Mouse (Mus musculus) liver, embryonic 11.5 days (tissue): ENCODE results near the gene Cabp2. TPM values are rescaled to one million over a fixed set of nuclear protein-coding genes. Genes with fewer than 3 reads are reported as not detected.
"Not testable (repeated sequence)": the region's sequence is repeated elsewhere in the genome, so short reads cannot be mapped to it uniquely, and the experiment has no call there.

Experiments
- ATAC-seq: fragments of 200-750 bp; cut with Nextera tagmentation; replicated peaks from 2 replicates; pipeline ENCODE4 v1.8.0; 2017; ENCODE audit warnings: moderate number of reproducible peaks, mild to moderate bottlenecking, moderate TSS enrichment, moderate library complexity; ENCODE audit not compliant: low FRiP score
- DNase-seq: peaks from one replicate; pipeline ENCODE4 v3.0.0-alpha.2; 2017; ENCODE audit warnings: low spot score
- H3K27ac ChIP-seq: fragments of 300-500 bp; sonication (generic); 2 replicates; pipeline ENCODE4 v1.5.1; 2014; ENCODE audit warnings: mild to moderate bottlenecking, low read depth, low read length, control low read depth
- H3K27me3 ChIP-seq: fragments of 300-500 bp; sonication (generic); replicated peaks from 2 replicates; pipeline ENCODE4 v1.6.1; 2014; ENCODE audit warnings: low read length, mixed read lengths; ENCODE audit not compliant: control insufficient read depth, insufficient read depth
- H3K36me3 ChIP-seq: fragments of 300-500 bp; sonication (generic); 2 replicates; pipeline ENCODE4 v1.6.1; 2014; ENCODE audit warnings: mild to moderate bottlenecking, low read length, moderate library complexity, mixed read lengths; ENCODE audit not compliant: control insufficient read depth, insufficient read depth
- H3K4me1 ChIP-seq: fragments of 300-500 bp; sonication (generic); replicated peaks from 2 replicates; pipeline ENCODE4 v1.6.1; 2014; ENCODE audit warnings: low read length, mixed read lengths; ENCODE audit not compliant: control insufficient read depth, insufficient read depth
- H3K4me2 ChIP-seq: fragments of 300-500 bp; sonication (generic); 2 replicates; pipeline ENCODE4 v1.6.1; 2014; ENCODE audit warnings: mild to moderate bottlenecking, control low read depth, moderate library complexity
- H3K4me3 ChIP-seq: fragments of 300-500 bp; sonication (generic); 2 replicates; pipeline ENCODE4 v1.5.1; 2014; ENCODE audit warnings: low read depth, low read length, control low read depth
- H3K9ac ChIP-seq: fragments of 300-500 bp; sonication (generic); 2 replicates; pipeline ENCODE4 v1.6.1; 2014; ENCODE audit warnings: low read depth, low read length, control low read depth
- H3K9me3 ChIP-seq: fragments of 300-500 bp; sonication (generic); 2 replicates; pipeline ENCODE4 v1.6.1; 2016; ENCODE audit warnings: low read length, inconsistent platforms, mixed read lengths; ENCODE audit not compliant: control insufficient read depth
- WGBS: fragments of 180-500 bp; shearing (Covaris S2); extraction: QIAGEN DNeasy Blood & Tissue Kit; methylation state at CpG from one replicate; pipeline ENCODE4 v1.1.7; 2014; 5-methylcytosine and 5-hydroxymethylcytosine counted together
- polyA plus RNA-seq: library from polyadenylated mRNA; unstranded; fragments of >200 nt; fragmentation: Nextera tagmentation; extraction: Ambion mirVana; gene quantifications from 2 replicates; pipeline ENCODE4 v1.2.1, GENCODE M21; 2014

Gene Cabp2
- polyA plus RNA-seq, 1 experiment from 2014 or later = 0.52 TPM

DNA sequence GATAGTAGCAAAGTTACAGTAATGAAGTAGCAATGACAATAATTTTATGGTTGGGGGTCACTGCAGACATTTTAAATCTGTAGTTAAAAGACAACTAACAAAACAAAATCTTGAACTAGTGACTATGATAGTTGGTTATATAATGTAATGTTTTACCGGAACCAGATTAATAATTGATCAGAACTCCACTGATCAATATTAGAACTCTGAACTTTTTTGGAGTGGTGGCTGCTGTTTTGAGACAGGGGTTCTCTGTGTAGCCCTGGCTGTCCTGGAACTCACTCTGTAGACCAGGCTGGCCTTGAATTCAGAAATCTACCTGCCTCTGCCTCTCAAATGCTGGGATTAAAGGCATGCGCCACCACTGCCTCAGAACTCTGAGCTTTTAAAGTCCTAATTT, 13.1 kb upstream of the Cabp2 start:
- peak overlapping the region; percentile 62; the same call in 1 of the 2 replicates for H3K27ac ChIP-seq
- not testable (repeated sequence) for H3K4me3 ChIP-seq, DNase-seq, H3K36me3 ChIP-seq, H3K9me3 ChIP-seq, H3K27me3 ChIP-seq, ATAC-seq, H3K4me2 ChIP-seq, H3K9ac ChIP-seq, H3K4me1 ChIP-seq
- 82% methylated on average over 2 of the region's 2 CpGs for WGBS

- no peaks in the 10 kb centered on the region for H3K36me3 ChIP-seq
- H3K9ac ChIP-seq = no peak overlapping the region
- H3K27me3 ChIP-seq = no peaks in the 10 kb centered on the region
- H3K4me3 ChIP-seq = no peak overlapping the region
- peak overlapping the region; percentile 62 for H3K27ac ChIP-seq
- H3K4me1 ChIP-seq = 0 out of 2 replicates have a peak, but pooled peaks cover 3% of the 10 kb centered on the region
- H3K9me3 ChIP-seq = no peaks in the 10 kb centered on the region
- ATAC-seq = no peak
- no peak for DNase-seq
- H3K4me2 ChIP-seq = no peak overlapping the region
- 68% methylated on average over 15 of the region's 15 CpGs for WGBS
Observed at GRCm38 (mm10) chr19:4068717-4069410, 12.5 kb upstream of the Cabp2 start.

DNA sequence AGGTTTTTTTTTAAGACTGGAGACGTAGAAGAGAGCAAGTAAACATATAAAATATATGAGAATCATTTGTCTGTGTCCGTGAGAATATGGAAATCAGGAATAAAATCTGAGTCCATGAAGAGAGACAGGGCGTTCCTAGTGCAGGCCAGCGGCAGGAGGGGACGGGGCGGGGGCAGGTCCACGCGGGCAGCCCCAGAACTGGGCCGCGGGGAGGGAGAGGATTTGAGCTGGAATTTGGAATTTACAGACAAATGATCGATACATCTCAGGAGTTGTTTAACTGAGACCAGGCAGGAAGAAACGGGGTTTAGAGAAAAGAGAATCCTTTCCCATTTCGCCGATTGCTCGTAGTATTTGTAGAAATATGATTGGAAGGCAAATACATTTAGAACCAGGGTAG, 11.1 kb upstream of the Cabp2 start:
- no peak overlapping the region for H3K4me2 ChIP-seq
- H3K9me3 ChIP-seq = no peaks in the 10 kb centered on the region
- H3K27me3 ChIP-seq = no peaks in the 10 kb centered on the region
- no peak for DNase-seq
- no peak overlapping the region for H3K9ac ChIP-seq
- no peaks in the 10 kb centered on the region for H3K36me3 ChIP-seq
- 0 out of 2 replicates have a peak, but pooled peaks cover 3% of the 10 kb centered on the region for H3K4me1 ChIP-seq
- no peak for ATAC-seq
- 62% methylated on average over 15 of the region's 15 CpGs for WGBS
- peak overlapping the region; percentile 26; the same call in 1 of the 2 replicates for H3K27ac ChIP-seq
- H3K4me3 ChIP-seq = no peak overlapping the region

DNA sequence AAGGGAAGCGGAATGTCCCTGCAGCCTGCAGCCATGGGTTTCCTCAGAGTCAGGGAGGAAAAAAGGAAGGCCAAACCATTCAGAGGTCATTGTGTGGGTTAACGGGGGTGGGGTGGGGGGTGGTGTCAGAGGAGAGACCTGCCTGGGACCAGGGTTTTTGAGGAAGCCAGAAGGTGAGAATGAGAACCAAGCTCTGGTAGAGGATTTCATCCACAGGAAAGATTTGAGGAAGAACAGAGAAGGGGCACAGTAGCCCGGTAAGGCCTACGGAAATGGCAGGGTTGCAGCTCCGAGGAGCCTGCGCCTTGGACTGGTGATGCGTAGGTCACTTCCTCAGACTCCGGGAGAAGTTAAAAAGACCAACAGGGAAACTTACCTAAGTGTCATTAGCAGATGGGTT, 10.6 kb upstream of the Cabp2 start:
- no peak for DNase-seq
- Histone ChIP-seq H3K9ac (no peak overlapping the region), H3K9me3 (no peaks in the 10 kb centered on the region), H3K27me3 (no peaks in the 10 kb centered on the region), H3K4me3 (no peak overlapping the region), H3K4me2 (no peak overlapping the region), H3K36me3 (no peaks in the 10 kb centered on the region), H3K27ac (peak overlapping the region; percentile 26), H3K4me1 (0 out of 2 replicates have a peak, but pooled peaks cover 3% of the 10 kb centered on the region)
- no peak for ATAC-seq
- 47% methylated on average over 8 of the region's 8 CpGs for WGBS

- H3K9me3 ChIP-seq = no peaks in the 10 kb centered on the region
- WGBS = 94% methylated on average over 6 of the region's 6 CpGs
- no peaks in the 10 kb centered on the region for H3K36me3 ChIP-seq
- H3K4me2 ChIP-seq = no peak overlapping the region
- no peak overlapping the region for H3K9ac ChIP-seq
- ATAC-seq (no peak), DNase-seq (no peak)
- H3K4me3 ChIP-seq = no peak overlapping the region
- no peak overlapping the region for H3K27ac ChIP-seq
- H3K27me3 ChIP-seq = no peaks in the 10 kb centered on the region
- H3K4me1 ChIP-seq = 0 out of 2 replicates have a peak, but pooled peaks cover 3% of the 10 kb centered on the region
Observed at GRCm38 (mm10) chr19:4071406-4071805, 10.0 kb upstream of the Cabp2 start.

DNA sequence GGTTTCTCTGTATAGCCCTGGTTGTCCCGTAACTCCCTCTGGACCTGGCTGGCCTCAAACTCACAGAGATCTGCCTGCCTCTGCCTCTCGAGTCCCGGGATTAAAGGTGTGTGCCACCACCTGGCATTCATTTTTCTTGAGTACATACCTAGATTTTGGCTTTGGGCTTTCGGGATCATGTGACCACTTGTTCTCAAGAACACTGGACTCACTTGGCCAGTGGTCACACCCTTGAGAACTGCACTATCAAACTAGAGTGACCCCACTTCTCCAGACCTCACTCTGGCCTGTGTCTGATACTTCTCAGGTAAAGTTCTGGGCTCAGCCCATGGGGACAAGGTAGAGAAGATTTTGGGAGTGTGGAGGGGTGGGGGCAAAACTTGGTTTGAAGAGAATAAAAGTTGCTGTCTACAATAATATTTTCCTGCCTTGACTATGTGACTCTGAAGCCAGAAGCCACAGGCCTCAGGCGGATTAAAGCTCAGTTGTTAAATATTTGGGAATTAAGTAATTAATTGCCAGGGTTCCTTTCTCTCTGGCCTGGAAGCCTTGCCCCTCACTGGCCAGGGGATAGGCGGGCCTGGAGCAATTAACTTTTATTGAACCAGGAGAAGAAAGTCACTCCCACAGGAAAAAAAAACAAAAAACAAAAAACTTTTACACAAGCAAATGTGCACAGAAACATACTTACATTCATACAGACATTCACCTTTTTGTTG, 8.5 kb upstream of the Cabp2 start:
- no peak for ATAC-seq
- Histone ChIP-seq H3K4me2 (no peak overlapping the region), H3K36me3 (no peaks in the 10 kb centered on the region), H3K4me1 (0 out of 2 replicates have a peak, but pooled peaks cover 3% of the 10 kb centered on the region), H3K9ac (no peak overlapping the region), H3K27ac (no peak overlapping the region), H3K27me3 (no peaks in the 10 kb centered on the region), H3K9me3 (no peaks in the 10 kb centered on the region), H3K4me3 (no peak overlapping the region)
- 77% methylated on average over 6 of the region's 6 CpGs for WGBS
- no peak for DNase-seq

DNA sequence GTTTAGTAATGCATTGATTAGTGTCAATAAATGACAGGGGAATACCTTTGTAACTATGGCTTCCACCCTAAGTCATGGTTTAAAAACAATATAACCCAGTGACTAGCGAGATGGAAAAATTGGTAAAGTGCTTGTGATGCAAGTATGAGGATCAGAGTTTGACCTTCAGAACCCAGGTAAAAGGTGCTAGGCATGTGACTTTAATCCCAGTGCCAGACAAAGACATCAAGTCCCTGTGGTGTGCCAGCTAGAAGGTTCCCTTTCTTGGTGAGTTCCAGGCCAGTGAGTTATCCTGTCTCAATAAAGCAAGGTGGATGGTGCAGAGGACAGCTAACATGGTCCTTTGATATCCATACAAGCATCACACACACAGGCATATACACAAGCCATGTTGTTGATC, 5.8 kb upstream of the Cabp2 start:
- Histone ChIP-seq H3K4me3 (no peak overlapping the region), H3K36me3 (no peaks in the 10 kb centered on the region), H3K9me3 (no peaks in the 10 kb centered on the region), H3K4me1 (peaks cover 3% of the 10 kb centered on the region), H3K4me2 (no peak overlapping the region), H3K27me3 (no peaks in the 10 kb centered on the region), H3K9ac (no peak overlapping the region), H3K27ac (no peak overlapping the region)
- DNase-seq (no peak), ATAC-seq (no peak)
- WGBS = 85% methylated on average over 1 of the region's 1 CpGs

- WGBS = 71% methylated on average over 1 of the region's 1 CpGs
- ATAC-seq = 0 out of 2 replicates have a peak, but pooled peaks have one; percentile 19
- peaks cover 16% of the 10 kb centered on the region for H3K4me1 ChIP-seq
- H3K36me3 ChIP-seq = no peaks in the 10 kb centered on the region
- H3K27ac ChIP-seq = no peak overlapping the region
- H3K9ac ChIP-seq = no peak overlapping the region
- no peaks in the 10 kb centered on the region for H3K9me3 ChIP-seq
- peaks cover 7% of the 10 kb centered on the region; the same call in 1 of the 2 replicates for H3K27me3 ChIP-seq
- no peak overlapping the region for H3K4me3 ChIP-seq
- H3K4me2 ChIP-seq = no peak overlapping the region
- no peak for DNase-seq
Observed at GRCm38 (mm10) chr19:4079594-4079993, 1.8 kb upstream of the Cabp2 start.
